Mouse (Mus musculus) ovary, adult 18-20 months (tissue): ENCODE data around the gene Epb42.
"Not testable (repeated sequence)": the region's sequence is repeated elsewhere in the genome, so short reads cannot be mapped to it uniquely, and the experiment has no call there.

ENCODE experiments used
- DNase-seq: peaks from one replicate; pipeline ENCODE4 v3.0.0; 2022; ENCODE audit warnings: low spot score, mixed read lengths

Epb42 gene

DNA sequence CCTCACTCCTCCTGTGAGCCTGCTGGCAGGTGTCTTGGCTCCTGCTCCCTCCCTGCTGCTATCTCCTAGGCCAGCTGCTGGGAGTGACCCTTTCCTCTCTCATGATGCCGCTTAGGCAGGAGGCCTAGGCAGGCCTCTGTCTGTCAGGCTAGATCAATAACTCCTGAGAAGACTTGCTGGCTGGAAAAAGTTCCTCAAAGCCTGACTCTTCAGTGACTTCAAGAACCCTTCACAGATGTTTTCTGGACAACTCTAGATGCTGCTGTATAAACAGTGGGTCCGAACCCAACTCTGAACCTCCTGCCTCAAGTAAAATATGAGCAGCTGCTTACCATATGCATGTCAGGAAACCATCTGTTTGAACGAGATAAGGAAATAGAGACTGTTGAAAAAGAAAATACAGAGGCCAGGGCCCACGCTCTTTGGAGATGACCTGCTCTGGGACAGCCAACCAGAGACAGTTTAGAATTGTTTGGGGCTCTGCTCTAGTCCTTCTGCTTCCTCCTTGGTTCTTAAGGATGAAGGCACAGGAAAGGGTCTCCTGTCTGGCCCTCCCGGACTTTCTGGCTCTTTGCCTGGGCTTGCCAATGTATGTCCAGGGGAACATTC, at the start of gene Epb42:
Gene Epb42, minus strand, starts transcription at position 340 of the 609 bp plus-strand sequence.
- DNase-seq: no peak

DNA sequence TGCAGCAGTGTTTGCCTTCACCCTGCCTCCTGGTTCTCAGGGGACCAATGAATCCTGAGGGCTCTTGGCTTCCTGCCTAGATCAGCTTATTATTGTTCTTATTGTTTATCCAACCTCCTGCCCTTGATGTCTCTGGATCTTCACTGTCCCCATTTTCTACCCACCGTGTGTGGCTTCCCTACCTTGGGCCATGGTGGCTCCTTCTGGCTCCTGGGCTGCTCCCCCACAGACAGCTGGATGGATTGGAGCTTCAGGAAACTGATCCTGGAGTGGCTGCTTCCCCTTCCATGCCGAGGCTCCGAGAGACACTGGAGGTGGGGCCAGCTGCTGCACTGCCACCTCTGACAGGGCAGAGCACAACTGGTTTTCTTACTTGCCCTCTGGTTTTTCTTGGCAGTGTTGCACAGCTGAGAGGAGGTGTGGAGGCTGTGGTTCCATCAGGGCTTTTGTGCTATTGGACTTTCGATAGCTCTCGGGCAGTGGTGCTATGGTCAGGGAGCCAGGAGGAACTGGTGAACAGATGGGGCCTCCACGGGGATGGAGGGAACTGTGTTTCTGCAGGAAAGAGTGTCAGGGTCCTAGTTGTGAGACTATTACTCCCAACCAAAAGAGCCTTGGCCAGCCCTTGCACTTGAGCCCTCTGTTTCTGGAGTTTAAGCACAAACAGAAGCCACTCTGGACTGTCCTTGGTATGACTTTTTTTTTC, 48.8 kb upstream of the Epb42 start, which contains the start of gene Tgm5:
Gene Tgm5, minus strand, starts transcription at position 362 of the 706 bp plus-strand sequence.
- DNase-seq: no peak

GRCm38 (mm10) chr2:121082626-121083025, 45.8 kb upstream of the Epb42 start:
- DNase-seq: no peak

DNA sequence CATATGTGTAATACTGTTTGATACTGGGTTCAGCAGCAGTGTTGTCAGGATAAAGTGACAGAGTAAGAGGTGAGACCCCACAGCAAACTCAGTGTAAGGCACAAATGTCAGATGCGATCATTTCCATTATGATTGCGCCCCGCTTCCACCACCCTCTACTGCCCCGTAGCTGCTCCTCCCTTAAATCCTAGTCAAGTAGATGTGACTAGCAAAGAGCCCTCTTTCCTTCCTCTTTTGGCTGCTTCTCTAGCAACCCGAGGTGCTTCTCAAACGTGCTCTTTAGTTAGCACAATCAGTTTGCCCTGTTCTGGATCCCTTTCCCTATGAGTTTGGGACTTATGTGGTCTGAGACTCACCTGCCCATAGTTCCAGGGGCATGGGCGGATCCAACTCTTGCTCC, 37.9 kb upstream of the Epb42 start:
- DNase-seq: no peak

GRCm38 (mm10) chr2:121071871-121072270, 35.0 kb upstream of the Epb42 start:
- no peak for DNase-seq

- no peak for DNase-seq
Measured at GRCm38 (mm10) chr2:121069506-121069905, 32.6 kb upstream of the Epb42 start.

DNA sequence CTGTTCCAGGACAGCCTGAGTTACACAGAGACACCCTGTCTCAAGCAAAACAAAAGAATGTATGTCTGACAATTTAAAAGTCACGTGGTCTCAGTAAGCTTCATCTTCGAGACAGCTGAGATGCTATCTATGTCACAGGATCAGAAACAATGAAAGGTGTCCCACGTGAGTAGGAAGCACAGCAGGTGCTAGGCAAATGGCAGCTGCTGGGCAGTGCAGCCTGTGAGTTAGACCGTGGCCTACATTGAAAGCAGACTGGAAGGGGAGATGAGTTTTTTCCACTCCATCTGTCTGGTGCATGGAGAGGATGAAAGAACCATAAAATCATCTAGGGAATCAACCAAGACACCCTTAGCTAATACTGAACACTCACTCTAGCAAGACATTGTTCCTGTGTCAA, 30.2 kb upstream of the Epb42 start:
- no peak for DNase-seq

DNA sequence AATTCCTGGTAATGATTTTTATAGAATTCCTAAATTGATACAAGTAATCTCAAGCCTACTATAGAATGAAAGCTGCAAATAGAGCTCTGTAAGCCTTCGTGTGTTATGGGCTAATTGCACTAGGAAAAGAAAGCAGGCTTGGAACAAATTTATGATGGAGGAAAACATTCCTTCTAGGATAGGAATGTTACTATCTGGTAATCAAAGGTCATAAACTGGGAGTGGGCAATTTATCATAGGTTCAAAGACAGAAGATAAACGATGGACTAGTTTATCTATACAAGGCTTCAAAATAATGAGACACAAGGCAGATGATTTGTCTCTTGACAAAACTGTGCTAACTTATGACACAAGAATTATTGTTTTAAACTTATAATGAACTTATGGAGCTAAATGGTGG, 24.4 kb upstream of the Epb42 start:
- no peak for DNase-seq

DNA sequence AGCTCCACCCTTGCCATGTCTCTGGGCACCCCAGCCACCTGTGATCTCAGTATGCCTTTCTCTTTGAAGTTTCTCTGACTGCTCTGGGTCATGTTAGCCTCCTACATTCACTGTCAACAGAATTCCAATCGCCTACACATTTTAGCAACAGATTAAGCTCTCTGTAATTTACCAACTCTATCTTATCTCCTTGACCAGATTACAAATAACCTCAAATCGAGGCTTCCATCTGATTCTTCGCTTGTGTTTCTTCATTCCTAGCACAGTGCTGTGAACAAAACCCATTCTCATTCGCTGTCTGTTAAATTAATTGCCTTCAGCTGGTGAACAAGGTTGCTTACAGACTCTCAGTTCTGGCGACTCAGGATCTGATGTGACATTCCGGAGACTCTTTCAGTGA, 21.1 kb upstream of the Epb42 start:
- no peak for DNase-seq

- DNase-seq: no peak
Measured at GRCm38 (mm10) chr2:121055915-121056314, 19.0 kb upstream of the Epb42 start.

DNA sequence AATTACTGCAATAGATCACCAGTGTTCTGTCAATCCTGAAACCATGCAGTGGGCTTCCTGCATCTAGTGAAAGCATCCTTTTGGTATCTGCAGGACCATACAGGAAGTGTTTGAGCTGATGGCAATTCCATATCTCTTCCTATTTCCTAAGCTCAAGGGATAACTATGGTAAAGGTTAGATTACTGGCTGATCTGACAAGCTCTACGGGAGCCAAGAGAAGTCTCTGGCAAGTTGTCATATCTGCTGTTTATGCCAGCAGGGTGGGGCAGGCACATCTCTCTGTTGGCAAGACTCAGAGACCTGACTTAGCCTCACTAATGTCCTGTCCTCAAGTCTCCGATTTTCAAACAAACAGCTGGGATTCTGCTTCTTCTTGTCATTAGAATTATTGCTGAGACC, 17.2 kb upstream of the Epb42 start:
- DNase-seq: no peak

DNA sequence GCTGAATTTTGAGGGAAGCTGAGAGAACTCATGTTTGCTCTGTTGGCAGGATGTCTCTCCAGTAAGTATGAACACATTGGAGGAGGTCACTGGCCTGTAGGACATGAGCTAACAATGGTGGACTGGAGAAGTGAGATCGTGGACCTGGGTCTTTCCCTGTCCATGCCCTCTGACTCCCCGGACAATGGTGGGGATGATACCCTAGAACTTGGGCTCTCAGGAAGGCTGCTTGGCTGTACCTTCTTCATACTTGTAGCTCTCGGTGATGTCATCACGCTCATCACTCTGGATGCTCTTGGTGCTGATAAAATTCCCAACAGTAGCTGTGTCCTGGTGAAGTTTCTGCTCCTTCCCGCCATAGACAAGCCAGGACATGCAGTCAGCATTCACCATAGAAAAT, 15.3 kb upstream of the Epb42 start:
- DNase-seq: no peak

DNA sequence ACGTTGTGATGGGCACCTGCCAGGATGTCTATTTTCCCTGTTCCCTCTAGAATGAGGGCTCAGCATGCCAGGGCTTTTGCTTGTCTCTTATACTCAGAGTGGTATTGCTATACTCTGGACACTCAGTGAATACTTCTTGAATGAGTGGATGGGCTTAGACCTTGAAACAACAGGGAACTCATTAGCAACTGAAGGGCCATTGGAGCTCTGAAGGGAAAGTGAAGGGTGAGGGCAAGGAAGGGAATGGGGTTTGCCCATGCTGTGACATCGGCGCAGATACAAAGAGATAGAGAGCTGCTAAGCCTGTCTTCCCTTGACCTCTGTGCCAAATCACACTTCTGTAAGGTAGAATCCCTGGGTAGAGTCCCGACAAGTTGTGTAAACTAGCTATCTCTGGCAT, 8.8 kb upstream of the Epb42 start:
- no peak for DNase-seq

GRCm38 (mm10) chr2:121041098-121041497, 4.2 kb upstream of the Epb42 start:
- DNase-seq: no peak

DNA sequence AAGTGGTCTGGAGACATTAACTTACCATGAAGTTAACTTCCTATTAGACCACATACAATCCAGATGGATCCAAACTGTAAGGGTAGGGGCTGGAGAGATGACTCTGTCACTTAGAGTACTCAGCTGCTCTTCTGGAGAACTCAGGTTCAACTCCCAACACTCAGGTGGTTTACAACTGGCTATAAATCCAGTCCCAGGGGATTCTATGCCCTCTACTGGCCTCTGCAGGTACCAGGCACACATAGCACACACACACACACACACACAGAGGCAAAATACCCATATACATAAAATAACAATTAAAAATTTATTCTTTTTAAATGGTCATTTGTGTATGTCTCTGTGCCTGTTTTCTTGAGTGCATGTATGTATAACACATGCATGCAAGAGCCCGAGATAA, 2.5 kb upstream of the Epb42 start:
- DNase-seq: no peak

GRCm38 (mm10) chr2:121038851-121039250, 2.0 kb upstream of the Epb42 start:
- DNase-seq: not testable (repeated sequence)

DNA sequence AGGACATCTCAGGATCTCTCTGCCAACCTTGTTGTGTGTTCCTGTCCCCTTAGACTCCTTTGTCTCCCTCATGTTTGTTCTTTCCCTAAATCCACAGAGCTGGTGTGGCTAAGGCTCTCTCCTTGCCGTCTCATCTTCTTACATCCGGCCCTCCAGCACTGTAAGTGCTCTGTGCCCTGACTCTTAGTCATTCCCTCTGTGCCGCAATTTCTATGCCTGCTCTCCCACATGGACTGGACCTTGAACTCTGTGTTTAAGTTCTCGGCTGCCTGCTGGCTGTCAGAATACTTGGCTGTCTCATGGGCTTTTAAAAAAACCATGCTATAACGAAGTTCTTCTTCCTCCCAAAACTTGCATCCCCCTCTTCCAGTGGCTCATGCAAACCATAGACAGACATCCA, 14.0 kb downstream of the Epb42 start:
- no peak for DNase-seq

DNA sequence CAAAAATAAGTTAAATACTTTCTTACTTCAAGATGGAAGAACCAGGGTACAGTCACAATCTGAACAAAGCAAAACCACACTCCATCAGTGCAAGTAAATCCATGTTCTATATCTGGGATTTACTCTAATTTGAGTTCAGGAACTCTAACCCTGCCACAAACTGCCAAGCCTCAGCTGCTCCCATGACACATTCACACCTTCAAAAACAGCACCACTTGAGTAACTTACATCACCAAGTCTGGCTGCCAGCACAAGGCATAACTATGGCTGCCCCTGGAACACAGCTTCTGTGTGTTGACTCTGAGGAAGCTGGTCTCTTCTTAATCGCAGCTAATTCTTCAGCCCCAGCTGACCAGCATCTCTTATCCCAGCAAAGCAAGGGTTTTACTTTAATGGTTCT, 19.7 kb downstream of the Epb42 start:
- DNase-seq: no peak

DNA sequence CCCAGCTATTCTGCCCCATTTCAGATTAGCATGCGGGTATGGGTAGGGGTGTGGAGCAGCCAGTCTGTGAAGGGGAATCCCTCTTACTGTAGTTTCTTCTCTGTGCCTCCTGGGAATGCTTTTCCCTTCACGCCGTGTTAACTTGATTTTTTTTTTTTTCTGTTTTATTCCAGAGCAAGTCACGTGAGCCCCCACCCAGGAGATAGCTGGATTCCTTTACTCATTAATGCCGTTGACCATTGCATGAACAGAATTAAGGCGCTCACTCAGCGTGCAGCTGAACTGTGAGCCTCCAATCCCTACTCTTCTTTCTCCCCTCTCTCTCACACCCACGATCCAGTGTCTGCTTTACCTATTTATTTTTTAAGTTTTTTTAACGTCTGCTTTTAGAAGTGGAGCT, 20.6 kb downstream of the Epb42 start:
- DNase-seq: no peak

GRCm38 (mm10) chr2:121015507-121015906, 21.4 kb downstream of the Epb42 start:
- no peak for DNase-seq

DNA sequence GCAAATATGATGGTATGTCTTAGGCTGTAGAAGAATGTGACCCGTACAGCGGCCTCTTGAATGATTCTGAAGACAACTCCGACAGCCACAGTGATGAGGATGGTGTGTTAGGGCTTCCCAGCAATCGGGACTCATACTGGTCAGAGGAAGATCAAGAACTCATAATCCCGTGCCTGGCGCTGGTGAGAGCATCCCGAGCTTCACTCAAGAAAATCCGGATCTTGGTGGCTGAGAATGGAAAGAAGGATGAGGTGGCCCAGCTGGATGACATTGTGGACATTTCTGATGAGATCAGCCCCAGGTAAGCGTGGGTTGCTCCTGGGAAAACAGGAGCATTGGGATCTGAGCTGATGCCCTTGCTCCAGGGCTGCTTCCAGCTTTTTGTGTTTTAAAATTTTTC, 24.2 kb downstream of the Epb42 start:
- DNase-seq: no peak

DNA sequence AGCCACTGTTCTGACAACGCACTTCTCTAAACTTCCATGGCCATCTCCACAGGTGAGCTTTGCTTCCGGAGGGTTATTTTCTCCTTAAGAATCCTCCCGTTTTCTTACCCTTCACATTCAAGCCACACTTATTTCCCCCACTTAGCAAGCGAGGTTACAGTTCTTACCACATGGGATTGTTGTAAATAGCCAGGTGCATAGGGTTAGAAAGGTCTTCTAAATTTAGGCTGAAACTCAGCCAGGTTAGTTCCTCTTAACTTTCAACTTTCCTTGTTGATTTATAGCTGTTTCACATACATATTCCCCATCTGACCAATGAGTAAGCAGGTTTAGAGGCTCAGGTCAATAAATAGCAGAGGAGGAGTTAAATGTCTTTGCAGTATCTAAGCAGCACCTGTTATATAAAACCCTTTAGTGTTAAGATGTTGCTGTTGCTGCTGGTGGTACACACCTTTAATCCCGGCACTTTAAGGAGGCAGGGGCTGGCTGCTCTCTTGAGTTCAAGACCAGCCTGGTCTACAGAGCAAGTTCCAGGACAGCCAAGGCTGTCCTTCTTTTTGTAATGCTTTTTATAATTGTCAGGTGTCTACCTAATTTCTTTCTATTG, 27.7 kb downstream of the Epb42 start:
- DNase-seq: no peak

GRCm38 (mm10) chr2:121008664-121009007, 28.2 kb downstream of the Epb42 start:
- no peak for DNase-seq
